Mouse (Mus musculus) forebrain, embryonic 11.5 days (tissue): ENCODE data around the gene Notch1. TPM values are rescaled to one million over a fixed set of nuclear protein-coding genes. Genes with fewer than 3 reads are reported as not detected.

ENCODE experiments used
- ATAC-seq: fragments of 200-750 bp; cut with Nextera tagmentation; replicated peaks from 2 replicates; pipeline ENCODE4 v1.8.0; 2017; ENCODE audit warnings: moderate TSS enrichment; ENCODE audit not compliant: low FRiP score
- DNase-seq: peaks from one replicate; pipeline ENCODE4 v3.0.0-alpha.2; 2017; ENCODE audit warnings: low spot score
- H3K27ac ChIP-seq: fragments of 300-500 bp; sonication (generic); 2 replicates; pipeline ENCODE4 v1.5.1; 2014; ENCODE audit warnings: low read depth, low read length
- H3K27me3 ChIP-seq: fragments of 300-500 bp; sonication (generic); 2 replicates; pipeline ENCODE4 v1.6.1; 2014; ENCODE audit warnings: mild to moderate bottlenecking, low read length, mixed read lengths; ENCODE audit not compliant: control insufficient read depth, insufficient read depth
- H3K36me3 ChIP-seq: fragments of 300-500 bp; sonication (generic); 2 replicates; pipeline ENCODE4 v1.6.1; 2014; ENCODE audit warnings: mild to moderate bottlenecking, low read length, moderate library complexity, mixed read lengths; ENCODE audit not compliant: control insufficient read depth, insufficient read depth
- H3K4me1 ChIP-seq: fragments of 300-500 bp; sonication (generic); replicated peaks from 2 replicates; pipeline ENCODE4 v1.6.1; 2014; ENCODE audit warnings: low read length, mixed read lengths; ENCODE audit not compliant: control insufficient read depth, insufficient read depth
- H3K4me2 ChIP-seq: fragments of 300-500 bp; sonication (generic); 2 replicates; pipeline ENCODE4 v1.6.1; 2014; ENCODE audit warnings: low read depth, mild to moderate bottlenecking, low read length, moderate library complexity, mixed read lengths; ENCODE audit not compliant: severe bottlenecking
- H3K4me3 ChIP-seq: fragments of 300-500 bp; sonication (generic); 2 replicates; pipeline ENCODE4 v1.5.1; 2014; ENCODE audit warnings: low read depth, low read length
- H3K9ac ChIP-seq: fragments of 300-500 bp; sonication (generic); 2 replicates; pipeline ENCODE4 v1.6.1; 2014; ENCODE audit warnings: low read length
- H3K9me3 ChIP-seq: fragments of 300-500 bp; sonication (generic); 2 replicates; pipeline ENCODE4 v1.6.1; 2016; ENCODE audit warnings: low read length, mixed read lengths; ENCODE audit not compliant: control insufficient read depth
- WGBS: fragments of 180-500 bp; shearing (Covaris S2); extraction: QIAGEN DNeasy Blood & Tissue Kit; methylation state at CpG from one replicate; pipeline ENCODE4 v1.1.7; 2014; 5-methylcytosine and 5-hydroxymethylcytosine counted together
- microRNA-seq: library from miRNA; unstranded; fragments of <30 nt; microRNA quantifications from one replicate; pipeline ENCODE4, GENCODE M21; 2016; ENCODE audit not compliant: insufficient number of aligned reads
- polyA plus RNA-seq: library from polyadenylated mRNA; unstranded; fragments of >200 nt; fragmentation: Nextera tagmentation; extraction: Ambion mirVana; gene quantifications from 2 replicates; pipeline ENCODE4 v1.2.1, GENCODE M21; 2014

Gene Notch1
- polyA plus RNA-seq, 1 experiment from 2014 or later = 70.9 TPM

- no peak overlapping the region for H3K4me3 ChIP-seq
- H3K4me1 ChIP-seq = peaks cover 10% of the 10 kb centered on the region
- H3K9ac ChIP-seq = no peak overlapping the region
- no peaks in the 10 kb centered on the region; the same call in 1 of the 2 replicates for H3K36me3 ChIP-seq
- WGBS = 83% methylated on average over 4 of the region's 5 CpGs
- H3K9me3 ChIP-seq = no peaks in the 10 kb centered on the region
- H3K4me2 ChIP-seq = no peak overlapping the region
- H3K27ac ChIP-seq = no peak overlapping the region
- DNase-seq (no peak), ATAC-seq (no peak)
- no peaks in the 10 kb centered on the region for H3K27me3 ChIP-seq
These were observed 105.5 kb downstream of the Notch1 start for GRCm38 (mm10) chr2:26410931-26411411.

- Histone ChIP-seq H3K4me1 (peaks cover 10% of the 10 kb centered on the region), H3K4me3 (no peak overlapping the region), H3K9me3 (no peaks in the 10 kb centered on the region), H3K27me3 (no peaks in the 10 kb centered on the region), H3K27ac (no peak overlapping the region), H3K9ac (no peak overlapping the region), H3K4me2 (no peak overlapping the region), H3K36me3 (no peaks in the 10 kb centered on the region; the same call in 1 of the 2 replicates)
- WGBS = 80% methylated on average over 5 of the region's 5 CpGs
- ATAC-seq = no peak
- no peak for DNase-seq
These were observed 106.4 kb downstream of the Notch1 start for GRCm38 (mm10) chr2:26410091-26410490.

GRCm38 (mm10) chr2:26409362-26409761 lies 107.1 kb downstream of the Notch1 start:
- ATAC-seq = 0 out of 2 replicates have a peak, but pooled peaks have one; percentile 16
- no peak for DNase-seq
- WGBS = 65% methylated on average over 3 of the region's 3 CpGs
- Histone ChIP-seq H3K9me3 (no peaks in the 10 kb centered on the region), H3K9ac (no peak overlapping the region), H3K4me1 (peaks cover 10% of the 10 kb centered on the region), H3K36me3 (no peaks in the 10 kb centered on the region), H3K27ac (no peak overlapping the region), H3K4me3 (no peak overlapping the region), H3K27me3 (no peaks in the 10 kb centered on the region), H3K4me2 (no peak overlapping the region)

GRCm38 (mm10) chr2:26408515-26409356 lies 107.7 kb downstream of the Notch1 start, which contains the start of gene Inpp5e:
Inpp5e (minus strand) TSS chr2:26409203.
- Histone ChIP-seq H3K4me1 (peaks cover 10% of the 10 kb centered on the region), H3K4me3 (peak within 1 kb of the TSS; percentile 89), H3K9ac (peak within 1 kb of the TSS; percentile 94), H3K36me3 (no peaks in the 10 kb centered on the region), H3K4me2 (peak within 1 kb of the TSS; percentile 77), H3K9me3 (no peaks in the 10 kb centered on the region), H3K27ac (peak within 1 kb of the TSS; percentile 50; the same call in 1 of the 2 replicates), H3K27me3 (no peaks in the 10 kb centered on the region)
- DNase-seq (peak; percentile 99), ATAC-seq (peak; percentile 96)
- 1% methylated on average over 57 of the region's 57 CpGs for WGBS

Small RNA genes within 50 kb of the gene (microRNA-seq; reads per million reads assigned to microRNA genes)
- 5.9 reads per million for gene Mir6996

Other genes starting within 250 kb of the Notch1 start
- gene Ccdc187, start 222.1 kb downstream of the Notch1 start, polyA plus RNA-seq = 0.05 and 0.19 TPM in 2 replicates
- gene Gpsm1, start 201.1 kb downstream of the Notch1 start, polyA plus RNA-seq = 61.1 and 63.3 TPM in 2 replicates
- gene Dnlz, start 164.6 kb downstream of the Notch1 start, polyA plus RNA-seq = 38.2 and 40.2 TPM in 2 replicates
- gene Card9, start 155.7 kb downstream of the Notch1 start, polyA plus RNA-seq = 0.96 and 1.8 TPM in 2 replicates
- gene Snapc4, start 136.0 kb downstream of the Notch1 start, polyA plus RNA-seq = 35.5 and 40.6 TPM in 2 replicates
- gene Entr1, start 127.3 kb downstream of the Notch1 start, polyA plus RNA-seq = 137 and 142 TPM in 2 replicates
- gene Pmpca, start 127.3 kb downstream of the Notch1 start, polyA plus RNA-seq = 130 and 131 TPM in 2 replicates
- 26.7 and 31.3 TPM in 2 replicates for gene Inpp5e, start 107.5 kb downstream of the Notch1 start, polyA plus RNA-seq
- gene Sec16a, start 71.4 kb downstream of the Notch1 start, polyA plus RNA-seq = 39.3 and 40.9 TPM in 2 replicates
- gene Egfl7, start 63.4 kb upstream of the Notch1 start, polyA plus RNA-seq = 58.4 and 63.7 TPM in 2 replicates
- not detected in 2 replicates for gene Gm20532, start 70.0 kb upstream of the Notch1 start, polyA plus RNA-seq
- 6.0 and 8.9 TPM in 2 replicates for gene Agpat2, start 87.8 kb upstream of the Notch1 start, polyA plus RNA-seq
- gene Fam69b, start 111.8 kb upstream of the Notch1 start, polyA plus RNA-seq = 49.8 and 63.8 TPM in 2 replicates
- gene Lcn4, start 154.6 kb upstream of the Notch1 start, polyA plus RNA-seq = not detected in 2 replicates